Mouse (Mus musculus) gonadal fat pad, adult 2 months (tissue): ENCODE data around the gene Gpalpp1. TPM values are rescaled to one million over a fixed set of nuclear protein-coding genes. Genes with fewer than 3 reads are reported as not detected.

Source experiments
- polyA plus RNA-seq: library from polyadenylated mRNA; depleted of rRNA; stranded (reverse); fragments of >200 nt; gene quantifications from 2 replicates; pipeline ENCODE4 v1.2.3, GENCODE M21; 2012; rRNA removed

Gene Gpalpp1
- polyA plus RNA-seq, 1 experiment: 6.7 TPM

Other genes with a start within 250 kb of the Gpalpp1 start
- not detected in 2 replicates for gene Kctd4, start 155.8 kb downstream of the Gpalpp1 start, polyA plus RNA-seq
- 3.1 and 4.6 TPM in 2 replicates for gene Gtf2f2, start 99.9 kb downstream of the Gpalpp1 start, polyA plus RNA-seq
- 2.6 and 2.9 TPM in 2 replicates for gene Nufip1, start 131 bp upstream of the Gpalpp1 start, polyA plus RNA-seq